ENCODE assay signal across 8 mouse cellular contexts in genomic region chr7:144055702-144056531, GRCm38 (mm10). TPM values are rescaled to one million over a fixed set of nuclear protein-coding genes. Genes with fewer than 3 reads are reported as not detected.
DNase-seq lines count a peak whose midpoint lies in the region; ATAC-seq and TF ChIP-seq lines count a peak whose summit lies in the region.

No protein-coding gene starts in this region.

- H3K4me2 ChIP-seq in heart, postnatal 0 days (ENCODE audit: low read depth, low read length) = no peak overlapping the region
- H3K4me2 ChIP-seq in heart, embryonic 12.5 days = no peak overlapping the region
- H3K4me2 ChIP-seq in hindbrain, embryonic 12.5 days (replicated peaks) = no peak overlapping the region

- no peak for TF ChIP-seq EP300 in heart, postnatal 0 days (IDR thresholded peaks at IDR 0.05; ENCODE audit: low read depth)

- no peaks in the 10 kb centered on the region for H3K4me1 ChIP-seq in heart, postnatal 0 days (ENCODE audit: control insufficient read depth, insufficient read depth)
- peaks cover 20% of the 10 kb centered on the region for H3K4me1 ChIP-seq in heart, embryonic 12.5 days (replicated peaks)
- H3K4me1 ChIP-seq in hindbrain, embryonic 12.5 days = 0 out of 2 replicates have a peak, but pooled peaks cover 8% of the 10 kb centered on the region

- TF ChIP-seq CTCF in heart, postnatal 0 days (IDR thresholded peaks at IDR 0.05; ENCODE audit: low read depth) = peak; percentile 63

- H3K9me3 ChIP-seq in heart, postnatal 0 days (replicated peaks; ENCODE audit: control insufficient read depth, low read length) = no peaks in the 10 kb centered on the region
- no peaks in the 10 kb centered on the region; the same call in 1 of the 2 replicates for H3K9me3 ChIP-seq in heart, embryonic 12.5 days (replicated peaks)
- no peaks in the 10 kb centered on the region for H3K9me3 ChIP-seq in hindbrain, embryonic 12.5 days (replicated peaks)

- 44% methylated on average over 7 of the region's 7 CpGs for WGBS in heart, postnatal 0 days
- 49% methylated on average over 7 of the region's 7 CpGs for WGBS in heart, embryonic 12.5 days
- WGBS in hindbrain, embryonic 12.5 days = 75% methylated on average over 7 of the region's 7 CpGs

- no peak overlapping the region for H3K4me3 ChIP-seq in heart, postnatal 0 days (ENCODE audit: low read depth, low read length)
- H3K4me3 ChIP-seq in heart, embryonic 12.5 days = no peak overlapping the region
- H3K4me3 ChIP-seq in hindbrain, embryonic 12.5 days = no peak overlapping the region

- no peaks in the 10 kb centered on the region for H3K36me3 ChIP-seq in heart, postnatal 0 days (replicated peaks; ENCODE audit: control insufficient read depth, insufficient read depth, low read length)
- no peaks in the 10 kb centered on the region for H3K36me3 ChIP-seq in heart, embryonic 12.5 days
- H3K36me3 ChIP-seq in hindbrain, embryonic 12.5 days = no peaks in the 10 kb centered on the region

- H3K27me3 ChIP-seq in heart, postnatal 0 days (ENCODE audit: control insufficient read depth, insufficient read depth, low read length) = no peaks in the 10 kb centered on the region
- H3K27me3 ChIP-seq in heart, embryonic 12.5 days (replicated peaks) = 0 out of 2 replicates have a peak, but pooled peaks cover 3% of the 10 kb centered on the region
- H3K27me3 ChIP-seq in hindbrain, embryonic 12.5 days = no peaks in the 10 kb centered on the region

- H3K9ac ChIP-seq in heart, postnatal 0 days (replicated peaks; ENCODE audit: low read depth, low read length) = no peak overlapping the region
- no peak overlapping the region for H3K9ac ChIP-seq in heart, embryonic 12.5 days
- no peak overlapping the region for H3K9ac ChIP-seq in hindbrain, embryonic 12.5 days

- H3K27ac ChIP-seq in heart, postnatal 0 days (ENCODE audit: low read depth) = no peak overlapping the region
- H3K27ac ChIP-seq in heart, embryonic 12.5 days (ENCODE audit: poor library complexity, severe bottlenecking) = no peak overlapping the region
- no peak overlapping the region for H3K27ac ChIP-seq in hindbrain, embryonic 12.5 days

- peak; percentile 13 for DNase-seq in heart, postnatal 0 days (ENCODE audit: low spot score)
- peak; percentile 9 for DNase-seq in thymus, postnatal 14 days
- DNase-seq in thymus, postnatal 36 days = no peak
- peak; percentile 53 for DNase-seq in mesoderm, embryonic 11.5 days (ENCODE audit: low read depth, low spot score)
- DNase-seq in cerebellum, adult 11-12 months = no peak

- no peak for ATAC-seq in heart, postnatal 0 days (ENCODE audit: insufficient read depth, low read depth)
- ATAC-seq in heart, embryonic 12.5 days (ENCODE audit: insufficient number of reproducible peaks, low FRiP score) = no peak
- ATAC-seq in hindbrain, embryonic 12.5 days (ENCODE audit: low FRiP score) = 0 out of 2 replicates have a peak, but pooled peaks have one; percentile 26
- ATAC-seq in inflammation-experienced regulatory T-cells, adult 6 months = no peak

RNA-seq across cellular contexts. Expression of gene Shank2, which starts 54.2 kb away (rescaled TPM):
- 0.95 and 3.3 TPM in 2 replicates for total RNA-seq in heart, postnatal 0 days (2014; rRNA removed; ENCODE audit: low replicate concordance)
- polyA plus RNA-seq in heart, postnatal 0 days (2015; fragmentation: Nextera tagmentation; extraction: Ambion mirVana) = 0.19 TPM in 2 replicates
- 0.12 and 0.27 TPM in 2 replicates for polyA plus RNA-seq in heart, embryonic 12.5 days (2016; fragmentation: Nextera tagmentation; extraction: Ambion mirVana)
- 3.3 and 3.7 TPM in 2 replicates for polyA plus RNA-seq in hindbrain, embryonic 12.5 days (2016; fragmentation: Nextera tagmentation; extraction: Ambion mirVana)
- polyA plus RNA-seq in inflammation-experienced regulatory T-cells, adult 6 months (2017; shearing (Covaris generic)) = not detected

Comparison
In these comparisons a context has a peak if more than half of its experiments do, and no peak if none do; other contexts are left out.
1. DNase-seq: peak in heart, postnatal 0 days (single experiment), thymus, postnatal 14 days (single experiment) and mesoderm, embryonic 11.5 days (single experiment); none in thymus, postnatal 36 days (0 of 2) and cerebellum, adult 11-12 months (single experiment).